Mouse (Mus musculus): ENCODE measurements at regions not wholly inside any gene's neighbourhood (a gene's known extent, or its start where the extent isn't known, plus 50 kb on each side); places are given as distances from the start of the nearest gene placed in this dataset.

DNA sequence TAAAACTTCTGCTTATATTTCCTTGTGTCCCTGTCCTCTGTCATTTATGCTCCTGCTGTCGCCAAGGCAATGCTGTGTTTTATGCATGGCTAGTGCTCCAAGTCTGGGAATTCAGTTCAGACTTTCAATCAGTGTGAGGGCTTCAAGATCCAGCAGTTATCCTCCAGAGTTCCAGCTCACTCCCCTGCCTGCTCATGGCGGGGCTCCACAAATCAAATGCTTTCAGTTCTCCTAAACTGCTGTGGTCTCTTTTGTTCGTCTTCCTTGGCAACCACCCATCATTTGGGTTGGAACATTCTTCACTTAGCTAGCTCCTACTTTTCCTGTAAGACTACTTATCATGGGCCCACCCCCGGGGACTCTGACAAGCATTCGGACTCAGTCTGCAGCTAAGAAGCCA, 120.0 kb downstream of the Csl start:
- DNase-seq (ENCODE audit: low read depth, low spot score): no peak

GRCm38 (mm10) chr10:99641784-99642183, 117.7 kb downstream of the Csl start:
- peak; percentile 25 for DNase-seq (ENCODE audit: low read depth, low spot score)

DNA sequence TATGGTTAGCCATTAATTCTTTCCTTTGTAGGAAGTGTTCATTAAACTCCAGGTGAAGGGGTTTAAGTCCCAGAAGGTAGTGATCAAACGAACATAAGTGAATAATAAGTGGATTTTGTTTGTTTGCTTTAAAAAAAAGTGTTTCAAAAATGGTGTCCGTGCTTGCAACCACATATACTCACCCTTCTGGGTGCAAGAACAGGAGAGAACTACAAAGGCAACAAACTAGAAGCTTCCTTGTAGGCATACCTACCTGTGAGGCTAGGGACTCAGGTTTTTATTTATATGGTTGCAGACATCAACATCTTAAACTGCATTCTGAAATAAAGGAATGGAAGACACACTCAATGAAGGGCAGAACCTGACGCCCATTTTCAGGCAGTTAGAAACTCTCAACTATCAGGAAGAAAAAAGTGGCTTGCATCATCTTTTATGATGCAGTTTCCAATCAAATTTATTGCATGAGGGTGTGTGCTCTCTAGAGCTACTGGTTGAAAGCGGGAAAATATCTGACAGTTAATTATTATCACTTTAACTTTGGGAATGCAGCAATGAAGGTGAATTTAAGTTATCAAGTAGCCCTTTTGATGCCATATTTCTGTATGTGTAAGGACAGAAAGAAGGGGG, 117.1 kb downstream of the Csl start:
- DNase-seq (ENCODE audit: low read depth, low spot score): no peak

- DNase-seq (ENCODE audit: low read depth, low spot score): no peak
Observed at GRCm38 (mm10) chr10:99644981-99645380, 114.5 kb downstream of the Csl start.

DNA sequence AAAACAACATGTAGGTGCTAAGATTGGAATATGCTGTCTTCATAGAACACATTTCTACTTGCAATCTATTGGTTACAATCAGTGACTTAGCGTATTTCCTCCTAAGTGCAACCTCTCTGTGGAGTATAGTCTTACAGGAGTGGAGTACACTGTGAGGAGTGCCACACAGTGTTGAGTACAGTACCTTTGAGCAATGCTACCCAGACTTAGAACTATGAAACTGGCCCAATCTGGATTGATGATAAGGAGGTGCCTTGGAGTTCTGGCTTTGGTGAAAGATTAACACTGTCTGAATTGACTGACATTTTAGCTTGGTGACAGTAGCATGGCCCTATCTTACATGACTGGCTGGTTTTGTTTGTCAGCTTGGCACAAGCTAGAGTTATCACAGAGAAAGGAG, 107.4 kb downstream of the Csl start:
- DNase-seq (ENCODE audit: low read depth, low spot score): no peak

GRCm38 (mm10) chr10:99654284-99654683, 105.2 kb downstream of the Csl start:
- DNase-seq (ENCODE audit: low read depth, low spot score): no peak

DNA sequence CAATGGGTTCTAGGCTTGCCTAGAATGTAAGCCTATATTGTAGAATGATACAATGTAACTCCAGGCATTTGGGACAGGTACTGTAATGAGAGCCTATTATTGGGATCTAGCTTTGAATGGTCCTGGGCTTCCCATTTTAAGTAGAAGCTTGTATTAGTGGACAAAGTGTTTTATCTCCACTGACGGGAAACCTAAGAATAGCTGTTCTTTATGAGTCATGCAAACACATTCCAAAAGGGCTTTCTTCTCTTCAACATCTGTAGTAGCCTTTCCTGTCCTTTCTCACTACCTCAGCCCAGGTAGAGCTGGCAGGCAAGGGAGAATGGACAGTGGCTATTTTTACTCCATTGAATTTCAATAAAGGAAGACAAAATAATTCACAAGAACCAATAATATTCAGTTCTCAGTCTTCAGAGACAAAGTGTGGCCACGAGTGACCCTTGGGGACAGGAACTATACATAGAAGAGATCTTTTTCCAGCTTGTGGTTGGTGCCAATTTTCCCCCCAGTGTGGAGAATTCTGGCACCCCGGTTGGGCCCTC, 82.8 kb downstream of the Csl start:
- DNase-seq (ENCODE audit: low read depth, low spot score): no peak

DNA sequence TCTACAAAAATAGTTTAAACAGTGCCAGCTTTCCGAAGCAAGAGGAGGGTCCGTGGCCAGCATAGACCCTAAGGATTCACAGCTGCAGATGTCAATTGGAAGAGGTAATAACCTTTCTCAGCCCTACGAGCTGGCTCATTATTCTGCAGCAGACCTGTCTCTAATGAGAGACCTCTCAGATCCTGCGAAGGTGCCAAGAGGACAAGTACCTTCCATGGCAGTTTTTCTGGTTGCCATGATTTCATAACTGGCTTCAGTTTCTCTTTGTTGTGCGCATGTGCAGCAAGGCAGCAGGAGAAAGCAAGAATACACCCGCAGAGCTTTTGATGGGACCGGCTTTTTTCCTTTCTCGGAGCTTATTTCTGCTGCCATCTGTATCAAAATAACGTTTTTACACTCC, 81.4 kb downstream of the Csl start:
- DNase-seq (ENCODE audit: low read depth, low spot score): no peak

DNA sequence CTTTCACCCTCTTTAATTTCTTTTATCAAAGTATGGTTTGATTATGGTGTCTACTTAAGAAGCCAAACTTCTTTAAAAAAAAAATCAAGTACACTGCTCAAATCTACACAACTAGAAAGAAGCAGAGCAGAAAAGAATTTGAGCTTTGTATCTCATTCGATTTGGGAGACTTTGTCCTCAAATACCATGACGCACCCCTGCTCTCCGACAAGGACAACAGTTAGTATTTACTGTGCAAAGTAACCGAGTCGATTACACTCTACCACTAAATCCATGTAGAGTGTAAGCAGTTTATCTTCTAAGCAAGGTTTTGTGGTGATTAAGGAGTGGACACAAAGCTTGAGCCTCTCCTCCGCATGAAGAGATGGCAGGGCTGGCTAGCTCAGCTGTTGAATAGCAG, 79.6 kb downstream of the Csl start:
- DNase-seq (ENCODE audit: low read depth, low spot score): no peak

GRCm38 (mm10) chr10:99681932-99682331, 77.5 kb downstream of the Csl start:
- DNase-seq (ENCODE audit: low read depth, low spot score): no peak

DNA sequence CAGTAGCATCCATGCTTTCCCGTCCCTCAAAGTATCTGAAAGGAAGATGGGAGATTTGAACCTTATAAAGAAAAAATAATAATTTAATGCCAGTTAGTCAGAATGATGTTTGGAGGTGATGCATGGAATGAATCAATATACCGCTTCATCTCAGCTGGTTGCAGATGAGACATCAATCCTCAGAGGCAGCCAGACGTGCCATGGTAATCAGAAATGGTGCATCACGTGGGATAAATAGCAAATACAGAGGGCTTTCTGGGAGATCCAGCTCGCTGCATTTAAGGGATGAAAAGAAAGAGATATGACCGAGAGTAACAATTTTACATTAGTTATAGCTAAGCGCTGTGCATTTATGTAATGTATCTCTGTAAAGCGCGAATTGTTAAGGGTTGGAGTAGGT, 77.1 kb downstream of the Csl start:
- no peak for DNase-seq (ENCODE audit: low read depth, low spot score)

DNA sequence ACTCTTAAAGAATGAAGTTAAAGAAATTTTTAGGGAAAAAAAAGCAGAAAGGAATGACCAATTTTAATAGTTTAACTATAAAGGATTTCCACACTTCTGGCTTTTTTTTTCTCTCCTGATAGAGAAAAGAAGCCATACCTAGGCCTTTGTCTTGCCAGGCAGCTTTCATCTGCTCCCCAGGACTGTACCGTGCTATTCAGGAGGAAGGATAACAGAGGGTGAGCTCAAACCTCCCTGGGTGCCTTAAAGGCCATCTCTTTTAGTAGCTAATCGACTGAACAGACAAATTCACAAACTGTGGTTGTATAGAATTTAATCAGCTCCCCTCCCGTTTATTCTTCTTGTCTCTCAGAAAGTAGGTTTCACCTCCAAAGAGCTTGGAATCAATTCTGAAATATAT, 76.1 kb downstream of the Csl start:
- DNase-seq (ENCODE audit: low read depth, low spot score): no peak

DNA sequence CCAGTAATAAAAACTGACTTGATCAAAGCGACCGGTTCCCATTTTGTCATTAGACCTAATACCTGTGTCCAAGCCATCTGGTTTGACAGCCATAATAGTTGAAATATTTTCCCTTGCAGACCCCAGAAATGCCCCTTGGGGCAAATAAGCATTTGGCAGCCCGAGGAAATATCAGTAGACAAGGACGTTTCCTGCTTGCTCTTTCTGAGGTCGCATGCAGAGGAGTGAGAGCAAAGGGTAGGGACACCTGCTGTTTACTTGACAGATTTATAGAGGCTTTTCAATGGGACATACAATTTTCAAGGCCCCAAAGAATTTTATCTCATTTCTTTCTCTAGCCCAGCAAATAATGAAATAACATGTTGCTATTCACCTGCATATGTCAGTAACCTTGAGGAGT, 73.5 kb downstream of the Csl start:
- DNase-seq (ENCODE audit: low read depth, low spot score): no peak

DNA sequence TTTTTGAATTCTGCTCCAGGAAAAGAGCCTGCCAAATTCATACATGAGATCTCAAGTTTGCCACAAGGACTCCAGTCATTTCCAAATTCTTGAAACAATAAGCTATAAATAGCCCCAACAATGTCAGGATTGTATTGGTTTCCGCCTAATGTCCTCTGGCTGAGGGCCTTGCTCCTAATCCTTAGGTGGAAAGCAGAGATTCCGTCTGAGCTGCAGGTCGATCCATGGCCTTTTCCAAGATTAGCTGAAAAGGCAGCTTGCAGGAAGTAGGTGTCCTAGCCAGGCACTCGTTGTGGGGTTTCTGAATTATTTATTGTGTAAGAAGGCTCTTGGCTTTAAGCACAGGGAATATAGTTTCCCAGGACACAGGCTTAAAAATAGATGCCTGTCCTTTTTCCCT, 72.4 kb downstream of the Csl start:
- no peak for DNase-seq (ENCODE audit: low read depth, low spot score)

GRCm38 (mm10) chr10:99697696-99698095, 61.8 kb downstream of the Csl start:
- no peak for DNase-seq (ENCODE audit: low read depth, low spot score)

GRCm38 (mm10) chr10:99699498-99699897, 60.0 kb downstream of the Csl start:
- no peak for DNase-seq (ENCODE audit: low read depth, low spot score)

- DNase-seq (ENCODE audit: low read depth, low spot score): no peak
Observed at GRCm38 (mm10) chr10:99700052-99700777, 59.2 kb downstream of the Csl start.
